Mouse (Mus musculus) cerebellum, postnatal 25 days (tissue): ENCODE data around the gene 1810010D01Rik.

Experiments
- DNase-seq, 2 experiments: peaks; one replicate each; pipeline ENCODE4 v3.0.0; 2021; ENCODE audit warnings: mixed read lengths in 2 of 2

The 1810010D01Rik gene

DNA sequence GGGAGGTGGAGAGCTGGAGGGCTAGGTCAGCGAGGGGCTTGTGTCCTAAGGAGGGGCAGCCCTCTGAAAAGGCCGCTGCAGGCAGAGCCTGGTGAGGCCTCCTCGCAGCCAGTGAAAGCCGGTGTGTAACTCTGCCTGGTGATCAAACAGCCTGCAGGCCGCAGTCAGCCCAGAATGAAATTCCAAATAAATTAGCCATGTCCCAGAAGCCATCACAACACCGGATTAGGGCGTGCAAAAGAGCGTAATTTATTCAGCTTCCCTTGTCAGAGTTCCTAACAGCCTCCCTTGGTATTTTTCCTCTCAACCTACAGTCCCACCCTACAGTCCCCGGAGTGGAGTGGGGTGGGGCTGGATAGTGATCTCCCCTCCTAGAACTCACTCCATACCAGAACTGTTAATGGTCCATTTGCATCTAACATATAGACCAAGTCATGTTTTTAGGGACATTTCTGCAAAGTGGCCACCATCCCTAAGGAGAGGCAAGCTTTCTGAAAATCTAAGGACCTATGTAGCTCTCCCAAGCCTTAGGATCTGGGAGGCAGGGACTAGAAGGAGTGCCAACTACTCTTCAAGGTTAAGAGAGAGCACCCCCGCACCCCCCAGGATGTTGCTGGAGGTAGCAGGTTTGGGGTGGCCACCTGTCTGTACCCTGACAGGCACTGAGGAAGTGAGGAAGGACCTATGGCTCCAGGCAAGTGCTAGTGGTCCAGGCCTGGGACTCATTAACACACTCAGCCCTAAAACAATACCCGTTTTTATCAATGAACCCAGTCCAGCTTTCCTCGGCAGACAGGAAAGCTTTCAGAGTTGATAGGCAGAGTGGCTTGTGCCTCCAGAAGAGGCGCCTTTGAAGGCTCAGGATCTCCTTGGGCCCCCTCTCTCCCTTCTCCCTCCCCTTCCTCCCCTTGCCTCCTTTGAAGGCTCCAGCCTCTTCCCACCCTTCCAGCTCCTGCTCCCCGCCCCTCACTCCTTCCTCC is 4.1 kb upstream of the 1810010D01Rik start:
- DNase-seq, result no peak

DNA sequence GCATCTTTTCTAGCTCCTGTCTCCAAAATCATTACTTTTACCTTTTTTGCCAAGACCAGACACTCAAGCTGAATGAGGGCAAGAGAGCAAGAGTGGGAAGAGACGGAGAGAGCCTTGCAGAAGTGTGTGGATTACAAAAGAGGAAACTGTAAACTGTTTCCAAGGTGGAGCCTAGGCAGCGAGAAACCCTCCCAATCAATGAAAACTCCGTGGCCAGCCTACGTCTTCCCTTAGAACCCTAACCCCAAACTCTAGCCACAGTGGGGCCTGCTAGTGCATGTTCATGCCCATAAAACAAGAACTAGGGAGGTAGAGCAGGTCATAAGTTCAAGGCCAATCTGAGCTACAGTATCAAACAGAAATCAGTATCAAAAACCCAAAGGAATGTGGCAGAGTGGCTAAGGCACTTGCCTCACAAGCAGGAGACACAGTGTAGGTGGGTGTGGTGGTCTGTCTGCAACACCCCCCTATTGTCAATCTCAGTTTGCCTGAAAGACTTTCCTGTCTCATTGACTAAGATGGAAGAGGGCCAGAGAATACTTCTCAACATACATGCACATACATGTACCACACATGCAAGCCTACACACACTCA is 2.7 kb upstream of the 1810010D01Rik start:
- no peak for DNase-seq

DNA sequence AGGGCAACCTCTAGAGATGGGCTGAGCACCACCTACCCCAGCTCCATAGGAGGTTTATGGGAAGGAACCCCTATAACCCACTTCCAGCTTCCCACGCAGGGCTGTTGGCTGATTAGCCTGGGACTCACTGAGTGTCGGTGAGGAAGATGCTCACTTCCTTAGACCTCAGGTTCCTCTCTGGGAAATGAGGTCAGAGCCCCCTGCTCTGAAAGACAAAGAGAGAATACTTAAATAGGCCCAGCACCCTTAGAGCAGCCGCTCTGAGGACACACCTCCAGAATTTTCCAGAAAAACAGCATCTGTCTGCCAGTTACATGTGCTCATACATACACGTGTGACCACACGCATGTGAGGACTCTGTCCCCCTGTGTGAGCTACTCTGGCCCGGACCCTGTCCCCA is 1.1 kb downstream of the 1810010D01Rik start:
- DNase-seq, result no peak

DNA sequence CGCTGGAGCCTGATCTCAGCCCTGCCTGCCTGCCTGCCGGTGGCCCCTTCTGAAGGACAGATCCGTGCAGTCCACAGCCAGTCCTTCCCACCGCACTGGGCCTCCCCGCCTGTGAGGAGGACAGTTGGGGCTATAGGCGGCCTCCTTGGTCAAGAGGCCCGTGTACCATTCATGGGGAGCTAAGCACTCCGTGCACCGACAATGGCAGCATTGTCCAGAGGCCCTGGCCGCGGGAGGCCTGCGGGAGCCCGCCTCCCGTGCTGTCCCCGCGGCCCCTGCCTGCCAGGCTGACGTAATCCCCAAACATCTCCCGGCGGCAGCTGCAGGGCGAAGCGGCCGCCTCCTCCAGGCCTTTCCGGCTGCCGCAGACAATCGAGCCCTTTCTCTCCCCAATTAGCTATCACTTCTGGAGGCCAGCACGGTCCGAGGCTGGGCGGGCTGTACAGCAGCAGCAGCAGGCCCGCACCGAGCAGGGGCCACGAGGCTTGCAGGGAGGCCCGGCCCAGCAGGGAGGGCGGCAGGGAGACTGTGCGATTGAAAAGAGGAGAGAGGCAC is 1.8 kb downstream of the 1810010D01Rik start:
- peak; percentile 71 for DNase-seq

DNA sequence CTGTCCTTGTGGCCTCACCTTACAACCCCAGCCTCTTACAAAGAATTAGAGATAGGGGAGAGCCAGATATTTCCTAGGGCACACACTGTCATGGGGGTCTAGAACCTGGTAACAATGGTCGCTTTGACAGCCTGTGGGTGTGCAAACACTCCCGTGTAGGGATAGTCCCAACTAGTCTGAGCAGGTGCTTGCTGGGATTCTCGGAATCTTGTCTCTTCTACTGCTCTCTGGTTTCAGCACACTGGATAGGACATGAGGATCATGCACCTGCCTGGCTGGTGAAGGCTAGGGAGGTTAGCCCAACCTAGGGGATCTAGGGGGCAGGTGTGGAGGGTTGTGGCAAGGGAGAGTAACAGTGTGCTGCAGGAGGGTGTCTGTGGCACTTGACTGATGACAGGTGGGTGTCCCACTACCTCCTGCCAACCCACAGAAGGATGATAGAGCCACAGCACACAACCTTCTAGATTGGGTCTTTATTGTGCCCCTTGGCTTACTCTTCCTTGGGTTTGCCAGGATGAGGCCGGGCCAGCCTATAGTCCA is 2.5 kb downstream of the 1810010D01Rik start:
- no peak for DNase-seq

DNA sequence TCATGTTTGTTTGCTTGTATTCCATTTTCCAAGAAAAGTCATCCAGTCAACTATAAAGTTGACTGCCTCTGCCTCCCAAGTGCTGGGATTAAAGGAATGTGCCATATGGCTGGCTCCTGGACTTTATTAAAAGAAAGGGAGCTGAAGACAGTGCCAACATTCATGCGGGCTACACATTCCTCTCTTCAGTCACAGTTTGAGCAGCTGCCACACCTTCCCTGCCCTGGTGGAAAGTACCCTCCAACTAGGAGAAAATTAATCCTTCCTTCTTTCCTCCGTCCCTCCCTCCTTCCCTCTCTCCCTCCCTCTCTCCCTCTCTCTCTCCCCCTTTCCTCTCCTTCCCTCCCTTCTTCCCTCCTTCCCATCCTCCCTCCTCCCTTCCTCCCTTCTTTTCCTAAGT is 8.2 kb downstream of the 1810010D01Rik start:
- no peak for DNase-seq

DNA sequence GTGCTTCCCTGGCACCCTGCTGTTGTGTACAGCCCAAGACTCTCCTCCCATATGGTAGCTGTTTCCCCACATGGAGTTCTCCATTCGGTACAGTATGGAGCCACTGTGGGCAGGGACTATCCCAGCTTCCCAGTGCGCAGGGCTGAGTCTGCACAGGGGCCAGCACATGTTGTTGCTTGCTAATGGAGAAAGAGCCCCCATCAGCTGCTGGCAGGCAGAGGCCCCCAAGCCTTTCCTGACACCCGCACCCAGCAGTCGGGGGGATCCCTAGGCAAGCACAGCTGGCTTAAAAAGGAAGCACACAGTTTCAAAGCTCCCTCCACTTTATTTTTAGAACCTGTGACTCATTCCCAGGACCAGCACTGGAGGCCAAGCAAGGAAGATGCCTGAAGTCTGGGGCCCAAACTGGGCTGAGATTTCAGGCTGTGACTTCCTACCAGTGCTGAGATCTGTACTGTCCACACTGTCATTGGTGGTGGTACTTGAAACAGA is 9.7 kb downstream of the 1810010D01Rik start:
- peak; percentile 28 to 30 for DNase-seq

DNA sequence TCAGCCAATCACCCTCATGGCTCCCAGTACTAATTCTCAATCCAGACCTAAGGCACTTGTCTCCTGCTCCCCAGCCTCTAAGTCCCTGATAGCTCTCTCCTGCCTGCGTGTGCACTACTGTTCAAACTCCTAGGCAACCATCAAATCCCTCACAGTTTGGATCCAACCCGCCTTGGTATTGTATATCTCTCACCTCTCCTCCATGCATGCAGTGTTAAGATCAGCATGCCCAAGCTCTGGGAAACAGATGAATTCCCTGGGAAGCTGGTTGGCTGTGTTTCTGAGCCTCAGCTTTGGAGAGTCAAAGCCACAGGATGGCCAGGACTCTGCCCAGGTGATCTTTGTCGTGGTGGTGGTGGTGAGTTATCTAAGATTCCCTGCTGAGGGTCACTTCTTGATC is 10.2 kb downstream of the 1810010D01Rik start:
- DNase-seq, result no peak

DNA sequence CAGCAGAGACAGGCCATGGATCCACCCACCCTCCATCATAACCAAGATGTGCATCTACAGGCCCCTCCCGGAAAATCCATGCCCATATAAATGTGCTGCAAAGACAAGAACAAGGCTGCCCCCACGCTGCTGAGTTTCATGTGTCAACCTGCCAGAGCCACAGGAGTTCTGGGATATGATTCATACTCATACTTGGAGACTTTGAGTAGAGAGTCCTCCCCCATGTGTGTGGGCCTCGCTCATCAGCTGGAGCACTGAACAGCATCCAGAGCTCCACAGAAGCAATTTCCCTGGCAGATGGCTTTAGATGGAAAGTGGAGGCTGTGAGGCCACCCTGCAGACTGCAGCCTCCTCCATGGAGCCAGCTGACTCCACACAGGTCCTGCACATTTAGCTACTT is 10.9 kb downstream of the 1810010D01Rik start:
- DNase-seq, result peak; percentile 38 to 49

DNA sequence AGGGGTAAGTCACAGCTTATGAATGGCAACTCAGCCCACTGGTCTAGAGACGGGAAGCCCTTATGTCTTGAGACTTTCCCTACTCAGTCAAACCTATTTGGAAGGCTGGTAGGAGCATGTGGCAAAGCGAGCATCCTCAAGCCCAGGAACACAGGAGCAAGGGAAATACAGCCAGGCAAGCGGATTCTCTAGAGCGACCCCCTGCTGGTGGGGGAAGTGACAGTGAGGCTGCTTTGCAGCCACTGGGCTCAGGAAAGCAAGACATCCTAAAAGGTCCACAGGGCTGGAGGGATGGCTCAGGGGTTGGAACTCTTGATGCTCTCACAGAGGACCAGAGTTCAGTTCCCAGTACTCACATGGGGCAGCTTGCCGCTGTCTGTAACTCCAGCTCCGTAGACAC is 11.6 kb downstream of the 1810010D01Rik start:
- peak; percentile 35 to 52 for DNase-seq

DNA sequence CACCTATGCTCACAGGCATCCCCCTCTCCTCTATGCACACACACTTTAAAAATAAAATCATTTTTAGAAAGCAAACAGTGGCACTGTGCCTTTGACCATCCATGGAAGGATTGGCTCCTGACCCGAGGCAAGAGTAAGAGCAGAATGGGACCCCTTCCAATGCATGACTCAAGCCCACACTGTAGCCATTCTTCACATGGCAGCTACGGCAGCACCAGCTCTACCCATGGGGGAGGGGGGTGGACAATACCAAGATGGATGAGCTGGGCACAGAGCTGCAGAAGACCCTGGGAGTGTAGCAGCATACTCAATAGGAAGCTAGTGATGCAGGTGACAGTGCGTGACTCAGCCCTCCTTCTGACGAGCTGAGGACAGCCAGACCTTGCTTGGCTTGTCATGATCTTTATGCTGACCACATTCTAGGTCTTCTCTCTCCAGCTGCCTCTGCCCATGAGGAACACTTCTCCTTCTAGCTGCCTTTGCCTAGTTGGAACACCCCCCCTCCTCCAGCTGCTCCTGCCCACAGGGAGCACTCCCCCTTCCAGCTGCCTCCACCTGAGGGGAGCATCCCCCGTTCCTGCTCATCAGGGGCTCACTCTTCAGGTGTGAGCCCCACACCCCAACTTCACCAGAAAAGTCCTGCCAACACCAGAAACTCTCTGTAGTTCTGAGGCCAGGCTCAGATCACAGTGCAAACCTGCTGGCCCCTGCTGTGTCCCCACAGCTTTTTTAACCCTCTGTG is 12.6 kb downstream of the 1810010D01Rik start:
- DNase-seq, result peak in 1 of 2 experiments; percentile 38

DNA sequence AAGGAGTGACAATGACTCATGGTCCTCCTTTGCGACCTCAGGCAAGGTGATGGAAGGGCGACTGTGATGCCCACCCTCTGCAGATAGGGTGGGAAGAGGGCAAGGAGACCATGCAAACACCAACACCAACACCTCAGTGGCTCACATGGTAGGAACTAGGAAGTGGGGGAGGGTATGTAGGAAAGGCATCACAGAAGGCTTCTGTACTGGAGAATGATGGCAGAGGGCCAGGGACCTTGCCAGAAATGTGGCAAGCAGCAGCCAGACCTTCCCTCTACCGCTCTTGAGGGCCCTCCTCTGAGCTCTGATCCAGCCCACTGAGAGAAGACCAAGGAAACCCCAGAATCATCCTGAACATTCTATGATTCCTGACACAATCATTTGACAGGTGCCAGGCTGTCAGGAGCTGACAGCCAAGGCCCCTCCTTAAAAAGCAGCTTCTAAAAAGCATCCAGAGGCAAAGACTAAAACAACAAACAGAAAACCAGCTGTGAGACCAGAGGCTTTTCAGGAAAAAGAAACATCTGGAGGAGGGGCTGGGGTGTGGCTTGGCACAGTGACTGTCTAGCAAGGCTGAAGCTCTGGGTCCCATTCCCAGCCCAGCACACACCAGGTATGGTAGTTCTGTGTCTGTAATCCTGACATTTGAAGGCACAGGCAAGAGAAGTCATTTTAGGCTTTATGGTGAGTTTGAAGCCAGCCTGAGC is 13.3 kb downstream of the 1810010D01Rik start:
- peak; percentile 49 to 77 for DNase-seq

DNA sequence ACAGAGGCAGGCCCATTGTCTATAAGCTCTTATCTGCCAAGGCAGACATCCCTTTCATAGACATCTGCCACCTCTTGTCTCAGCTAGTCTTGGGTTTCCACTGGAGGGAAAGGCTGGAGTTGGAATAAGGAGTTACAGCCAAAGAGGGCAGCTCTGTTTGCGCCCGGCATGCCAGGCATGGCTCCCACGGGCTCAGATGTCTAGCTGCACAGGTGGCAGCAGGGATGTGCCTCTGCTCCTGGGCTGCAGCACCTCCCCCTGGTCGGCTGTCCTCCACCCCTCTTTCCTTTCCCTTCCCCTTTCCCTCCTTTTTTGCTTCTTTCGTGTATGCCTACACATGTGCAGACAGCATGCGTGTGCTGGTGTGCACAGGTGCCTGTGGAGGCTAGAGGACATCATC is 15.1 kb downstream of the 1810010D01Rik start:
- no peak for DNase-seq

DNA sequence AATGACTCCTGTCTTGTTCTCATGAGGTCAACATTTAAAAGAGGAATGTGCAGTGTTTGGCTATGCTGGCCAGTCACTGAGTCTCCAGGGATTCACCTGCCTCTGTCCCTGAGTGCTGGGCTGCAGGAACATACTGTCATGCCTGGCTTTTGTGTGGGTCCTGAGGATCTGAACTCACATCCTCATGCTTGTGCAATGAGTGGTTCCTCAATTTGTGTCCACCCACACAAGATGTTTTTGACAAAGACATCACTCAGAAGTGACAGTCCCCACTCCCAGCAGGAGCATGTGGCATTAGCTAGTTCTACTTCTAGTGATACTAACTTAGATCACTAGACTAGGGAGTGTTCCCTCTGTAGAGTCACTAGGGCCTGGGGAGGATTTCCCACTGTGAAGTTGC is 17.4 kb downstream of the 1810010D01Rik start:
- no peak for DNase-seq

DNA sequence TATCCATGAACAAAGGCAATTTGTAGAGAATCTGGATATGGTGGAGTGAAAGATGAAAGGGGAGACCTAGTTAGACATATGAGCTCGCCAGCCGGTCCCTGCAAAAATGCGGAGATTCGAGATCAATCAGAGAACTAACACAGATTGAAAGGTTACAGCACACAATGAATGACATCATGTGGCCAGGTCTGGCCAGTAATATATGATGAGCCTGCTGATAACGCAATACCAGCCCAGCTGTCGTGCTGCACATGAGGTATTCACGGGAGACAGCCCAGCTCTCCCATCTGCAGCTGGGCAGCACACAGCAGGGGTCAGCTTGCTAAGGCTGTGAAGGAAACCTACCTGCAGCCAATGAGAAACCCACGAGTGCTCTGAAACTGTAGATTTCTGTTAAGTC is 18.6 kb downstream of the 1810010D01Rik start:
- no peak for DNase-seq

DNA sequence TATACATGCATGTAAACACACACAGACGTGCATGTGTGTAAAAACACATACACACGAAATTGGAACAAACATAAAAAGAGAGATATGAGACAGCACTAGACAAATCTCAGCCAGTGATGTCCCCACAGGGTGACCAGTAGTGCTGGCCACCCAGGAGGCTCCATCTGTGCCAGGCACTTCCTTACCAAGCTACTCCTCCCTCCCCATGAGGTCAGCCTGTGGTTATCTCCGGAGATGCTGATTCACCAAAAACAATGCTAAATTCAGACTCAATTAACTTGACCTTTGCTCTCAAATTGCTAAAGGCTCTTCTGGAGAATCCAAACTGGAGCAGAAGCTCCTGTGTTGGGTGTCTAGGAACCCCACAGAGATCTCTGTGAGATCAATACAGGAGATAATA is 20.1 kb downstream of the 1810010D01Rik start:
- DNase-seq, result no peak

DNA sequence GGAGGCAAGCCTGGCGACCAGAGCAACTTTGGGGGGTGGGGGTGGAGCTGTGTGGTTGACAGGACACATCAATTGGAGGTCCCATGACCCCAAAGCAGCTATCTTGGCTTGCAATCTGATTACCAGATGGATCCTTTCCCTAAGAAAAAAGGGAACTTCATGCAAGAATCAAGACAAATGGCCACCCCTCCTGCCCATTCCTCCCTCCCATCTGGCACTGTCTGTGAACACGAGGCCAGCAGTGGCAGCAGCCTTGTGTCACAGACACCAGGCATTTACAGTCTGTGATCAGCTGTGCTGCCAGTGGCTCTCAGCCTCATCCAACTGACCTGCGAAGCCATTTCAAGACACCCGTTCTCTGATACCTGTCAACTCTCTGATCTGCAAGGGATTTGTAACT is 25.5 kb downstream of the 1810010D01Rik start:
- no peak for DNase-seq

DNA sequence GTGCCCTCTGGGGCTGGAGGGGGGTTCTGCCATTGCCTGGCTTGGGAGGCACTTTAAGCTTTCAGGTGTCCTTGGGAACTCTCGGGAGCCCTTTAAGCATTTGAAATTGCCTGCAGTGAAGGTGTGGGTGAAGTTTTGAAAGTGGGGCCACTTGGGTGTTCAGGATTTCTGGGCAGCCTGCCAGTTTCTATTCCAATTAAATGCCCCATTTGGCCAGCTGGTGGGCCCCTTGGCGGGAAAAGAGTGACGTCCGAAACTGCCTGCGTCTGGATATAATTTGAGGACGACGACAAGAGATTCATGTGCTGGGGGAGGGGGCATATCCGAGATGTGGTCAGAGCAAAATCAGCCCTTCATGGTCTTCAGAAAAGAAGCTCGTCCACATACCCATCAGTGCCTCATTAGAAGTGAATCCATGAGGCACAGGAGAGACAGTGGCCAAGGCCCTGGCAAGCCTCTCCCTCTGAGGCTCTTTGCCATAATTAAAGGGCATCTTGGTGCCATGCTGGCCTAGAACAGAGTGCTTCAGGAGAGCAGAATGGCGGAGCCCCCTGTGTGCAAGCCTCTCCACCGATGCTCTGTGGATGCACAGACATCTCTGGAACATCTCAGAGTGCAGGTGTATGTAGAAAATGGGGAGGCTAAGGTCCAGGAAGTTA is 26.4 kb downstream of the 1810010D01Rik start:
- DNase-seq, result peak; percentile 45 to 61

DNA sequence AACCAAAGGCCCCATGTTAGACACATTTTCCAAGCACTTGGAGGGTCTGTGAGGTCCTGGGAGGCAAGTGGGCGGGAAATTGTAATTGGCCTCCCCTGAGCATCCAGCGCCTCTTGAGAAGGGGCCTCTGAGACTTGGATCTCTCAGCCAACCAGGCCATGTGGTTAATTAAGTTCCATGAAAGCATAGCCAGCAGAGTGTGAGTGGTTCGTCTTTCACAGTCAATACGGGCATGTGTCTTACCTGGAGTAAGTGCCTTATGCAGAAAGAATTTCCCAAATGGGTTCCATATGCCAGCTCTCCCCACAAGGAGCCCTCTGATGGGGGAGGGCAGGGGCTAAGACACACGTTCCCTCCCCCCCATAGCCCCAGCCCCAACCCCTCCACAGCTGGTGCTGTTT is 28.2 kb downstream of the 1810010D01Rik start:
- DNase-seq, result no peak

DNA sequence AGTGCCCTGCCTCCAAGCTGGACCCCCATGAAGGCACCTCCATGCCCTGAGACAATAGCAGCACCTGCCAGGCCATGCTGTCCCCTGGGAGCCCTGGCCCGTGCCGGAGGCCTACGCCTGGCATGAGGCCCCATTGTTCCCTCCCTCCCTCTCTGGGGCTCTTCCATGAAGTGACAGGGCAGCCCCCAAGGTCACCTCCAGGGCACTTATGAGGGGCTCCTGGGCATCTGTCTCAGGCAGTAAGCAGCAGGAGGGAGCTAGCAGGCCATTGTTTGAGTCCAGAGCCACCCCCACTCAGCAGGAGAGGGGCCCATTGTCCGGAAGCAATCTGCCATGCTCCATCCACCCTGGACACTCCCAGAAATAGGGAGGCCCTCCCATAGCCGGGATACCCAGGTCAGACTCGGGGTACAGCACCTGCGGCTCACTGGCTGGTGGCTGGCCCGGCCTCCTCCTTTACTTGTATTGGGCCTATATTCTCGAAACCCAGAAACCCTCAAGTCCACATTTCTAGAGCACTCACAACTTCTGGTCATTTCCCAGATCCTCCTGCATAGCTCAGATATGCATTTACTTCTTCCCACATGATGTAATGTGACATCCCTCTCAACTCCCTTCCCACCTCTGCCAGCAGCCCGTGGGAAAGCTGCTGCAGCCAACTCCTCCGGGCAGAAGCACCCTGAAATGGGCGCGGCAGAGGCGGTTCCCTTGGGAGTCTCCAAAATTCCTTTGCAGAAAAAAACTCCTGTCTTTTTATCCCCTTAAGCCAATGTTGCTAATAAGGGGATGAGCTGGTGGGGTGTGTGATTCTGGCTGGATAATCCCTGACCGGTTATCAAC is 30.9 kb downstream of the 1810010D01Rik start:
- no peak for DNase-seq
